In the genomic region with DNA sequence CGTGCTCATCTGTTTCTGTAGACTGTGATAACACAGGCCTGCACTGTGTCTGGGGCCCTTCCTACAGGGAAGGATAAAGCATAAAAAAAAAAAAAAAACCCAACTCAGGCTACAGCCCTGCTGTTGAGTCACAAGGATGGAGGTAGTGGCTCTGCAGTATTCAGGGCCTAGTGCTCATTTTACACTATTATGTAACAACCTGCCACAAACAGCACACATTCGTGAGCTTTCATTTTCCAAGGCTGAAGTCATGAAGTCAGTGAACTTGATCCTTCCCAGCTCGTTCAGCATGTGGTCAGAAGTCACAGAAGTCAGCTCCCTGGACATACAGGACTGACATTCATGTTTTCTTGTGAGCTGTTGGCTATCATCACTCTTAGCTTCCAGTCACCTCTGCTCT, we compare ENCODE assay signal across 29 mouse cellular contexts.
A peak's percentile ranks its signal among the peaks of the same experiment; 100 is the strongest.
DNase-seq lines count a peak whose midpoint lies in the region; ATAC-seq and TF ChIP-seq lines count a peak whose summit lies in the region.
"Had no signal": no experiment of that assay in that cellular context is flagged by ENCODE, and none has a peak within 500 bp of the region (broad histone marks: within the 10 kb centered on the region; RNA-seq: fewer than 3 reads in every experiment).

No protein-coding gene starts in this region.

- H3K9me3 ChIP-seq in limb, embryonic 14.5 days (ENCODE audit: control insufficient read depth, low read length): no peaks in the 10 kb centered on the region
- H3K9me3 ChIP-seq in limb, embryonic 10.5 days (replicated peaks): no peaks in the 10 kb centered on the region
- H3K9me3 ChIP-seq: embryonic facial prominence, embryonic 12.5 days; embryonic facial prominence, embryonic 15.5 days; heart, embryonic 12.5 days; heart, embryonic 15.5 days had no signal

- no peak overlapping the region for H3K4me2 ChIP-seq in limb, embryonic 14.5 days (replicated peaks; ENCODE audit: low read depth, low read length, severe bottlenecking)
- H3K4me2 ChIP-seq: embryonic facial prominence, embryonic 12.5 days; embryonic facial prominence, embryonic 15.5 days; heart, embryonic 12.5 days; heart, embryonic 15.5 days; hindbrain, embryonic 14.5 days had no signal

- TF ChIP-seq CTCF in gastrocnemius, adult 2 months (IDR thresholded peaks at IDR 0.05): no peak

- TF ChIP-seq POLR2A in limb, embryonic 14.5 days (IDR thresholded peaks at IDR 0.05; ENCODE audit: borderline replicate concordance, extremely low read depth, insufficient read depth, insufficient read length): no peak

- H3K9ac ChIP-seq in limb, embryonic 14.5 days (ENCODE audit: low read depth, low read length, severe bottlenecking): no peak overlapping the region
- H3K9ac ChIP-seq: embryonic facial prominence, embryonic 12.5 days; embryonic facial prominence, embryonic 15.5 days; forebrain, postnatal 0 days; heart, embryonic 12.5 days; heart, embryonic 15.5 days; hindbrain, embryonic 14.5 days had no signal

- no peak overlapping the region for H3K4me3 ChIP-seq in gastrocnemius, adult 2 months
- no peak overlapping the region for H3K4me3 ChIP-seq in limb, embryonic 14.5 days (replicated peaks; ENCODE audit: low read length)
- no peak overlapping the region for H3K4me3 ChIP-seq in limb, embryonic 10.5 days
- H3K4me3 ChIP-seq: embryonic facial prominence, embryonic 12.5 days; embryonic facial prominence, embryonic 15.5 days; heart, embryonic 12.5 days; heart, embryonic 15.5 days had no signal

- peak; percentile 50; the same call in 1 of the 2 replicates for ATAC-seq in limb, embryonic 14.5 days (ENCODE audit: low FRiP score, low read depth)
- ATAC-seq: forebrain, embryonic 14.5 days; forebrain, postnatal 0 days; hindbrain, postnatal 0 days; inflammation-experienced regulatory T-cells, adult 6 months; intestine, embryonic 16.5 days; Patski had no signal

- intact Hi-C loops in gastrocnemius, adult 2 months (cut with DNase I): no loop called here

- H3K36me3 ChIP-seq in limb, embryonic 14.5 days (ENCODE audit: control insufficient read depth, insufficient read depth, low read length): no peaks in the 10 kb centered on the region
- H3K36me3 ChIP-seq in limb, embryonic 10.5 days: no peaks in the 10 kb centered on the region
- H3K36me3 ChIP-seq: embryonic facial prominence, embryonic 12.5 days; embryonic facial prominence, embryonic 15.5 days; G1E; heart, embryonic 12.5 days; heart, embryonic 15.5 days had no signal

- H3K27ac ChIP-seq in gastrocnemius, adult 2 months: peak overlapping the region; percentile 33; the same call in 1 of the 2 replicates
- H3K27ac ChIP-seq in limb, embryonic 14.5 days (replicated peaks; ENCODE audit: low read depth, low read length): no peak overlapping the region
- H3K27ac ChIP-seq in limb, embryonic 10.5 days: no peak overlapping the region
- H3K27ac ChIP-seq: embryonic facial prominence, embryonic 12.5 days; embryonic facial prominence, embryonic 15.5 days; heart, embryonic 15.5 days; hindbrain, embryonic 14.5 days; hindbrain, postnatal 0 days had no signal

- DNase-seq in adrenal gland, adult 8-10 months: peak; percentile 6
- DNase-seq in adrenal gland, postnatal 10 days: no peak
- no peak for DNase-seq in gastrocnemius, adult 2 months
- DNase-seq in gastrocnemius, adult 8-10 months (ENCODE audit: low spot score in 2 of 2): no peak
- no peak for DNase-seq in limb, embryonic 14.5 days (ENCODE audit: low spot score)
- DNase-seq in limb, embryonic 10.5 days (ENCODE audit: low spot score): no peak
- DNase-seq in c-Kit-positive CD71-positive TER-119-positive erythroid progenitor cells, embryonic 14.5 days (ENCODE audit: low spot score): no peak
- DNase-seq: adrenal gland, postnatal 14 days; B cell, adult 2 months; cerebellum, adult 18-20 months; cerebellum, adult 9-11 months; cerebellum, postnatal 25 days; forebrain, postnatal 0 days; gastrocnemius, postnatal 10 days; heart, postnatal 10 days; heart, postnatal 4 days; kidney, adult 18-20 months had no signal

- H3K4me1 ChIP-seq in limb, embryonic 14.5 days (ENCODE audit: control insufficient read depth, insufficient read depth, low read length): no peaks in the 10 kb centered on the region
- no peaks in the 10 kb centered on the region for H3K4me1 ChIP-seq in limb, embryonic 10.5 days
- H3K4me1 ChIP-seq: embryonic facial prominence, embryonic 12.5 days; embryonic facial prominence, embryonic 15.5 days; heart, embryonic 12.5 days; heart, embryonic 15.5 days had no signal

- no peaks in the 10 kb centered on the region for H3K27me3 ChIP-seq in limb, embryonic 14.5 days (ENCODE audit: control insufficient read depth, insufficient read depth, low read length)
- H3K27me3 ChIP-seq in limb, embryonic 10.5 days (ENCODE audit: low read depth, poor library complexity, severe bottlenecking): no peaks in the 10 kb centered on the region
- H3K27me3 ChIP-seq: CH12.LX; embryonic facial prominence, embryonic 12.5 days; embryonic facial prominence, embryonic 15.5 days; heart, embryonic 12.5 days; heart, embryonic 15.5 days; Patski had no signal

- 39% methylated on average over 3 of the region's 3 CpGs for WGBS in limb, embryonic 14.5 days
- 63% methylated on average over 3 of the region's 3 CpGs for WGBS in limb, embryonic 10.5 days
